In the genomic region with DNA sequence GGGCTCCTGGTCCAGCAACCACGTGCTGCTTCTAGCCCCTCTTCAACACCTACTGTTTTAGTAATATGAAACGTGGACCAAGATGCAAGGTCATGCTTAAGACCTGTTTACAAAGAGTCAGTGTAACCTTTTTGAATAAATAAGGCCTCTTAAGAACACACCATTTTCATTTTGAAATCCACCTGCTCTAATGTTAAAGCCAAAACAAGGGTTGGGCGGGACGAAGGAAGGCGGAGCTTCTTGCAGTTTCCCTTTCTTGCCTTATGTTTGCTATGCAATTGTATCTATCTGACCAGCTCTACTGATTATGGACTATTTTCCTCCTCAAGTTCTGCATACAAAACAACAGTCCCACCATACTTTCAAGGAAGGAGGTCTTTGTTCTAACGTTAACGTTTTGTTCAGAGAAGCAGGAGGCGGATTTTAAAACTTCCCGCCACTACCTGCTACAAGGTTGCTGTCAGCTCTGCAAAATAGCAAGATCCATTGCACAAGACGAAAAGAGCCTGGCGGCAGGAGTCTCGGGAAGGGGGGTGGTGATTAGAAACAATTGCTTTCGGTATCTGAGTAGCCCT, we compare ENCODE assay signal across 8 mouse cellular contexts. TPM values are rescaled to one million over a fixed set of nuclear protein-coding genes. Genes with fewer than 3 reads are reported as not detected.
DNase-seq lines count a peak whose midpoint lies in the region; ATAC-seq lines count a peak whose summit lies in the region.

No protein-coding gene starts in this region.

- no peaks in the 10 kb centered on the region for H3K36me3 ChIP-seq in heart, embryonic 12.5 days

- no peaks in the 10 kb centered on the region for H3K27me3 ChIP-seq in heart, embryonic 12.5 days (replicated peaks)

- 32% methylated on average over 13 of the region's 13 CpGs for WGBS in heart, embryonic 12.5 days

- H3K4me3 ChIP-seq in heart, embryonic 12.5 days, result peak overlapping the region; percentile 58

- H3K9ac ChIP-seq in heart, embryonic 12.5 days, result peak overlapping the region; percentile 36; the same call in 1 of the 2 replicates

- no peaks in the 10 kb centered on the region for H3K4me1 ChIP-seq in heart, embryonic 12.5 days (replicated peaks)

- peak; percentile 18 to 19 for DNase-seq in right cerebral cortex, postnatal 10 days (ENCODE audit: low spot score in 2 of 2)
- DNase-seq in right cerebral cortex, postnatal 25 days, result no peak
- DNase-seq in c-Kit-positive CD71-positive TER-119-negative erythroid progenitor cells, embryonic 14.5 days (ENCODE audit: low read depth), result peak; percentile 41
- peak; percentile 15 for DNase-seq in kidney, postnatal 10 days
- DNase-seq in thymus, postnatal 0 days (ENCODE audit: low spot score), result peak; percentile 35

- no peaks in the 10 kb centered on the region for H3K9me3 ChIP-seq in heart, embryonic 12.5 days (replicated peaks)

- peak overlapping the region; percentile 61 for H3K4me2 ChIP-seq in heart, embryonic 12.5 days

- ATAC-seq in heart, embryonic 12.5 days (ENCODE audit: insufficient number of reproducible peaks, low FRiP score), result no peak
- ATAC-seq in megakaryocyte, adult 5-6 weeks (ENCODE audit: poor library complexity, severe bottlenecking), result peak; percentile 19
- no peak for ATAC-seq in activated CD4-positive, CD25-positive, alpha-beta regulatory T cell, adult 4 months

- no peak overlapping the region for H3K27ac ChIP-seq in heart, embryonic 12.5 days (ENCODE audit: poor library complexity, severe bottlenecking)

RNA-seq across cellular contexts. Expression of gene Hmgn5, which starts 1.5 kb away (rescaled TPM):
- polyA plus RNA-seq in heart, embryonic 12.5 days (2016; fragmentation: Nextera tagmentation; extraction: Ambion mirVana), result 22.3 and 22.4 TPM in 2 replicates
- total RNA-seq in megakaryocyte, adult 5-6 weeks (2015), result 40.6 and 44.6 TPM in 2 replicates
- 19.8 and 20.7 TPM in 2 replicates for total RNA-seq in megakaryocyte, adult 5-6 weeks (2017)
- 33.6 and 33.7 TPM in 2 replicates for polyA plus RNA-seq in thymus, postnatal 0 days (2015; fragmentation: Nextera tagmentation; extraction: Ambion mirVana)
- polyA plus RNA-seq in activated CD4-positive, CD25-positive, alpha-beta regulatory T cell, adult 4 months (2017; shearing (Covaris generic)), result 10 to 100 TPM; 30.4 to 31.7 TPM
